Mouse (Mus musculus) A20 (cell line): ENCODE measurements at regions not wholly inside any gene's neighbourhood (a gene's known extent, or its start where the extent isn't known, plus 50 kb on each side); places are given as distances from the start of the nearest gene placed in this dataset.
A peak's percentile ranks its signal among the peaks of the same experiment; 100 is the strongest.

ENCODE experiments used
- DNase-seq: peaks from one replicate; pipeline ENCODE4 v3.0.0-alpha.2; 2011; ENCODE audit warnings: low read depth, low spot score

GRCm38 (mm10) chr17:64492614-64493269 is 107.8 kb upstream of the Man2a1 start:
- DNase-seq, result peak; percentile 70

GRCm38 (mm10) chr17:64499281-64499997 is 101.1 kb upstream of the Man2a1 start:
- peak; percentile 54 for DNase-seq

DNA sequence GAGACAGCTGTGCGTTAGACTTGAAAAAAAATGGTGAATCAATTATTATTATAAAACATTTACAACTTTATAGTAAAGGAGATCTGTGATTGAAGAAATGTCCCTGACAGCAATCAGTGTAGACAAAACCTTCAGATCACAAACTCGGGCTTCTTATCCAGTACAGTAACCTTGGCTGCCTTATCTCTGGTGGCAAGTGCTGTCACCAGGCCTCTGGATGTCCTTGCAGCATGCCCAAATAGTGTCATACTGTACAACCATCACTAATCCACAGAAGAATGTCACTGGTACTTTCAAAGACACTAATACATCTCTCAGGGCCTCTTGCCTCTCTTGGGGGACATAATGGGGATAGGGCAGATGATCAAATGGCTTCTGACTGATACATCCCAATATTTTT is 98.2 kb upstream of the Man2a1 start:
- DNase-seq, result no peak

GRCm38 (mm10) chr17:64505956-64506355 is 94.6 kb upstream of the Man2a1 start:
- no peak for DNase-seq

GRCm38 (mm10) chr17:64511139-64511779 is 89.3 kb upstream of the Man2a1 start:
- no peak for DNase-seq

- peak; percentile 62 for DNase-seq
These were observed 78.3 kb upstream of the Man2a1 start for GRCm38 (mm10) chr17:64522213-64522612.

DNA sequence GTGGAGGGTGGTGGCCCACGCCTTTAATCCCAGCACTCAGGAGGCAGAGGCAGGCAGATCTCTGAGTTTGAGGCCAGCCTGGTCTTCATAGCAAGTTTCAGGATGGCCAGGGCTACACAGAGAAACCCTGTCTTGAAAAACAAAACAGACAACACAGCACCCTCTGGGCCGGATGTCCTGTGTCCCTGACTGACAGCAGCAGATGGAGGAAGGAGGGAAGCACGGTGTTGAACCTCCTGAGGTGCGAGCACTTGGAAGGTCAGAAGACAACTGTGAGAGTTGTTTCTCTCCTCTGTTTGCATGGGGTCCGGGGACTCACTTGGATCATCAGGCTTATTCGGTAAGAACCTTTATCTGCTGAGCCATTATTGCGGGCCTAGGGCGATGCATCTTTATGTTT is 76.6 kb upstream of the Man2a1 start:
- no peak for DNase-seq

DNA sequence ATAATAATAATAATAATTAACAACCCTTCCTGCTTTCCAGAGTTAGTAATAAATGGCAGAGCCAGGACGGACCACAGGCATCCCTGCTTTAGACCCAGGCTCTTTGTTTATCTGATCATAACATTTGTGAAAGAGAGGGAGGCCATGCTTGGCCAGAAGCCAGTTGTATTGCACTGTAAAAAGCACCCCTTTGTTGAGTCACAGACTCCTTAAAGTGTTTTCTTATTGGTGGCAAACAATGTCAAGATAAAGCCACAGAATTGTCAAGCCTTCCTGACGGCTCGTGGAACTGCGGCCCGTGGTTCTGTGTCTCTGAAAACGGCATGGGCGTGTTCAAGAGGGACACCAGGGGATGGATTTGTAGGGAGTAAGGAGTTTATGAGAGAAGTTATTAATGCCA is 72.7 kb upstream of the Man2a1 start:
- DNase-seq, result no peak

- DNase-seq, result no peak
These were observed 72.1 kb upstream of the Man2a1 start for GRCm38 (mm10) chr17:64528476-64528875.

DNA sequence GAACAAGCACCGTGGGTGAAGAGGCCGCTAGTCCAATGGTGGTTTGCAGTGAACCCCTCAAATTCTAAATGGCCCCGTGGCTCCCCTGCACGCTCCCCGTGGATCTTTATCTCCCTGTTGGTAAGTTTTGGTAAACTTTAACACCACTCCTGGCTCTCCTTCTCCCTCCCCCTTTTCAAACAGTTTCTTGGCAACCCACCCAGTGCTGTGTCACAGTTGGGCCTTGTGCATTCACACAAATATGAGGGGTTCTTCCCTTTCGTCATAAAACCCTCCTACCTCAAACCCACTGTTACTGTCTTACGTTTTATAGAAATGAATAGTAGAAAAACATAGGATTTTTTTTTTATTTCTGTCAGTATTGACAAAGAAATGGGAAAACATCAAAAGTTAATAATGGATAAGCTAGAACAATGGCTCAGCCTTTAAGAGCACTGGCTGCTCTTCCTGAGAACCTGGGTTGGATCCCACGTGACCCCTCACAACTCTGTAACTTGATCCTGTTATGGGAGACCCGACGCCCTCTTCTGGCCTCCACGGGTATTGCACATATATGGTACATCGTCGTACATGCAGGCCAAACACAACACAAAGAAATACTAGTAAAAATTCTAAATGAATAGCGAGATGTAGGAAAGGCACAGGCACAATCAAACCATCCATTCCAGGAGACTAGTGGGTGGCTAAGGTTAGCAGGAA is 71.1 kb upstream of the Man2a1 start:
- no peak for DNase-seq

GRCm38 (mm10) chr17:64531150-64531549 is 69.4 kb upstream of the Man2a1 start:
- peak; percentile 76 for DNase-seq

DNA sequence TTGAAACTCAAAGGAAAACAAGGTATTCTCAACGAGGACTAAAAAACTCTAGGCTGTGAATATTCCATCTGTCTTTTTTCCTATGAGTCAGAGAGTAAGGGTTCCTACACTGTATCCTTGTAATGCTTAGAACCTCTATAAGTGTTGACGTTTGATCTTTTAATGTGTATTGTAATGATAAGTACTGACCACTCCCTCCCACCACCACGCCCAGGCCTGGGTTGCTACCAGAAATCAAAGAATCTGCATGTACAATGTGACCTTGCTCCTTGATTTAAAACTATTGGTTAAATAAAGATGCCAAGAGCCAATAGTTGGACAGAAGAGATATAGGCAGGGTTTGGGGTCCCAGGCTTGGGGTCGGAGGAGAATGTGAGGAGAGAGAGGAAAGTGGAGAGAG is 66.2 kb upstream of the Man2a1 start:
- no peak for DNase-seq

DNA sequence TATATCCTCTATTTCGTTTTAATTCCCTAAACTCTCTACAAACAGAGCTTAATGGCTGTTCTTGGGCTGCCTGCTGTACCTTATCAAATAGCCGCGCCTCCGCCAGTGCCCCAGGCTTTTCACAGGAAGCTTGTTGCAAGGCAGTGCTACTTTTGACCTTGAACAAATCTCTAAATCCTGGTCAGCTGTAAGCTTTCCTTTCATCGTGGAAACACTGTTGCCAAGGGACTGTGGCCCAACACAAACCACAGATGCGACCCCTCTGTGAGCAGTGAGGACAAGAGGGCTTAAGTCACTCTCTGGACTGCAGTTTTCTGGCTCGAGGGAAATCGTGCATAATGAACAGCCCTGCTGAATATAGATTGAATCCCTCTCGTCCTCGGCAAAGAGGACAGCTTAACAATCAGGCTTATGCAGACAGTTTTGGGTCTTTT is 62.0 kb upstream of the Man2a1 start:
- DNase-seq, result no peak

DNA sequence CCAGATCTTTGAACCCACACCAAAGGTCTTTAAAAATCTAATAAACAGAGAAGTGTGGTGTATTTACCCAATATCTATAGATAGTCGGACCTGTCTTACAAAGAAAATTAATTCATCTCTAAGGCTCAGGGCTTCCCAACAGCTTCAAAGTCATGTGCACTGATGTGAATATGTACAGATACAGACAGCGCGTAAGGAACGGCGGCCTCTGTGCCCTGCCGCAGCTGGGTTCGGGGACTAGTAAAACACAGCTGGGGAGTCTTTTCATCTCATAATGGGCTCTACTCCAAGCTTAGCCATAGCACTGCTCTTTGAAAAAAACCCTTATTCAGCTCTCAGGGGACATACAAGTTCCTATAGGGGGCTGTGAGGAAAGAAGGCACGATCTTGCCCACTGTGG is 60.1 kb upstream of the Man2a1 start:
- no peak for DNase-seq

DNA sequence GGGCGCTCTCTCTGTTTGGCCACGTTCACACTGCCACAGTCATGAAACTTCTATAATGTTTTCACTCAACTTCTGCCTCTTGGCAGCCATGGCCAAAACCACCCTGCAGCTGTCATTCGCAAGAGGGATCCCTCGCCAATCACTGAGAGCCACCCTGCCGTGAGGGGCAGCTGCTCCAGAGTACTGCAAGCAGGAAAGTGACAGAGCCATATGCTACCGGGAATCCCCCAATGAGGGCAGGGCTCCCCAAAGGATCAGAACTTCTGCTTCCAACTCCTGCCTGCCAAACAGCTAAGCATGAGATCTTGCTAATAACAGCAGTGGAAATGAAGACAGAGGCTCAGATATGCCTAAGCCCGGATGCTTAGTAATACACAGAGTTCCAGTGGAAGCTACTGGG is 52.0 kb upstream of the Man2a1 start:
- DNase-seq, result no peak

DNA sequence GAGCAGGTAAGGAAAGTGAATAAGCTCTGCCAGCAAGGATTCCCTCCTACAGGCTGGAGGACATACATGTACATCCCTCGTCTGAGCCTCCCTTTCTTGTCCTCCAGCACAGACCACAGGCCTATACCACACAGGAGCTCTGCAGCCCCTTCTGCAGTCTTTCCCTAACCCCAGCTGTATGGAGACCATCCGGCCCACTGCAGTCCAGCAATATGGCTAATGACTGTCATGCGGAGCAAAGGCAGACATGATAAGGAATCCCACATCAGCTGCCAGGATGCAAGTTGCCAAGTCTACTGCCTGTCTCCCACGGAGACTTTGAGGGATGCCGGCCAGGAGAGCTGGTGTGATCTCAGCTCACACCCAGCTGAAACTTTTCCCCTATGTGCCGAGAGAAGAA is 50.5 kb upstream of the Man2a1 start:
- DNase-seq, result no peak
